Mouse (Mus musculus): ENCODE measurements around the gene Rnf167.

DNA sequence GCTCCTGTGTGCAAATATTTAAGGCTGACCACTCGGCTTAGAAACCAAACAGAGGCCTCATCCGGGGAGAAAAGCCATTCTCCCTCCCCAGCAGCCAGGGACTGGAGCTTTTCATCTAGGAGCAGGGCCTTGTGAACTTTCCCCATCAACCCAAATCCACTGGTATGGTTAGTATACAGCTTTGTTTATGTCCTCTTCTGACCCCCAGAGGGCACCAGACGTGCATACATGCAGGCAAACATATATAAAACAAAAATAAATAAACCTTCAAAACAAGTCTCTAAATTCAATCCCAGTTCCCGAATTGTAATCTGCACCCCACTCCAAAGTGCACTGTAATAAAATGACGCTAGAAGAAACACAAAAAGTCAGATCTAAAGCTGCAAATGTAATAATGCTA is 17.5 kb upstream of the Rnf167 start:
- TF ChIP-seq USF1 (IDR thresholded peaks at IDR 0.05; ENCODE audit: low read depth) = no peak
- no peak for TF ChIP-seq POLR2A (IDR thresholded peaks at IDR 0.05; ENCODE audit: insufficient read length, low read depth)
- no peak for TF ChIP-seq TCF12 (IDR thresholded peaks at IDR 0.05; ENCODE audit: insufficient read depth, poor library complexity, severe bottlenecking)
- TF ChIP-seq MAX (IDR thresholded peaks at IDR 0.05; ENCODE audit: low read depth) = no peak
- no peak for TF ChIP-seq CEBPB (IDR thresholded peaks at IDR 0.05; ENCODE audit: insufficient read depth, poor library complexity, severe bottlenecking)
- no peak for TF ChIP-seq MYOD1 (IDR thresholded peaks at IDR 0.05; ENCODE audit: control insufficient read depth in 1 of 3, insufficient read length in 2 of 3, low read depth in 2 of 3)
- TF ChIP-seq MYOG (IDR thresholded peaks at IDR 0.05; ENCODE audit: control insufficient read depth in 1 of 3, insufficient read depth in 1 of 3, insufficient read length in 2 of 3, low read depth in 2 of 3) = no peak
- TF ChIP-seq REST (IDR thresholded peaks at IDR 0.05; ENCODE audit: insufficient read depth, insufficient read length) = no peak
- TF ChIP-seq POLR2AphosphoS2 (IDR thresholded peaks at IDR 0.05; ENCODE audit: insufficient read length, low read depth) = no peak
- no peak for TF ChIP-seq TCF3 (IDR thresholded peaks at IDR 0.05; ENCODE audit: insufficient read length, low read depth)

Data from myocyte (in vitro differentiated cells).